Mouse (Mus musculus): ENCODE results near the gene Myoz2.

- TF ChIP-seq ZC3H11A (IDR thresholded peaks at IDR 0.05; ENCODE audit: borderline replicate concordance, low read depth, low read length): no peak
- TF ChIP-seq HCFC1 (IDR thresholded peaks at IDR 0.05; ENCODE audit: borderline replicate concordance, insufficient read depth, low read length): no peak
- no peak for TF ChIP-seq ZNF384 (IDR thresholded peaks at IDR 0.05; ENCODE audit: low read depth, low read length)
- no peak for TF ChIP-seq CHD2 (IDR thresholded peaks at IDR 0.05; ENCODE audit: low read depth, low read length)
Measured at GRCm38 (mm10) chr3:123064186-123064585, 29.4 kb upstream of the Myoz2 start.

Measured in ES-E14 (cell line).